Mouse (Mus musculus) intestine, postnatal 0 days (tissue): Measurements from ENCODE around the gene Tex14. TPM values are rescaled to one million over a fixed set of nuclear protein-coding genes. Genes with fewer than 3 reads are reported as not detected.
"Not testable (repeated sequence)": the region's sequence is repeated elsewhere in the genome, so short reads cannot be mapped to it uniquely, and the experiment has no call there.

Experiments used
- ATAC-seq: fragments of 200-750 bp; cut with Nextera tagmentation; 2 replicates; pipeline ENCODE4 v1.8.0; 2017; ENCODE audit warnings: mild to moderate bottlenecking, moderate TSS enrichment, moderate library complexity
- H3K27ac ChIP-seq: fragments of 300-500 bp; sonication (generic); 2 replicates; pipeline ENCODE4 v1.5.1; 2014; ENCODE audit warnings: mild to moderate bottlenecking, low read depth, low read length, moderate library complexity
- H3K27me3 ChIP-seq: fragments of 300-500 bp; sonication (generic); replicated peaks from 2 replicates; pipeline ENCODE4 v1.6.1; 2014; ENCODE audit warnings: low read length, mixed read lengths; ENCODE audit not compliant: control insufficient read depth, insufficient read depth
- H3K36me3 ChIP-seq: fragments of 300-500 bp; sonication (generic); 2 replicates; pipeline ENCODE4 v1.6.1; 2014; ENCODE audit warnings: mild to moderate bottlenecking, moderate library complexity; ENCODE audit not compliant: control insufficient read depth, insufficient read depth
- H3K4me1 ChIP-seq: fragments of 300-500 bp; sonication (generic); replicated peaks from 2 replicates; pipeline ENCODE4 v1.6.1; 2014; ENCODE audit warnings: antibody characterized with exemption, low read length, mixed read lengths; ENCODE audit not compliant: control insufficient read depth, insufficient read depth
- H3K4me2 ChIP-seq: fragments of 300-500 bp; sonication (generic); replicated peaks from 2 replicates; pipeline ENCODE4 v1.6.1; 2014; ENCODE audit warnings: low read depth, mild to moderate bottlenecking, moderate library complexity
- H3K4me3 ChIP-seq: fragments of 300-500 bp; sonication (generic); 2 replicates; pipeline ENCODE4 v1.5.1; 2014; ENCODE audit warnings: low read depth, low read length
- H3K9ac ChIP-seq: fragments of 300-500 bp; sonication (generic); 2 replicates; pipeline ENCODE4 v1.6.1; 2014; ENCODE audit warnings: mild to moderate bottlenecking, low read depth, low read length
- H3K9me3 ChIP-seq: fragments of 300-500 bp; sonication (generic); 2 replicates; pipeline ENCODE4 v1.6.1; 2016; ENCODE audit warnings: mixed run types; ENCODE audit not compliant: control insufficient read depth
- CTCF ChIP-seq: sonication (generic); IDR thresholded peaks from 2 replicates; pipeline ENCODE4 v1.5.1; 2016; ENCODE audit warnings: low read depth, mild to moderate bottlenecking, control low read depth, antibody characterized with exemption, moderate library complexity
- WGBS: fragments of 180-500 bp; shearing (Covaris S2); extraction: QIAGEN DNeasy Blood & Tissue Kit; methylation state at CpG from one replicate; pipeline ENCODE4 v1.1.7; 2014; 5-methylcytosine and 5-hydroxymethylcytosine counted together
- polyA plus RNA-seq: library from polyadenylated mRNA; unstranded; fragments of >200 nt; fragmentation: Nextera tagmentation; extraction: Ambion mirVana; gene quantifications from 2 replicates; pipeline ENCODE4 v1.2.1, GENCODE M21; 2015

Tex14 gene
- polyA plus RNA-seq, 1 experiment from 2014 or later = 1.8 TPM

DNA sequence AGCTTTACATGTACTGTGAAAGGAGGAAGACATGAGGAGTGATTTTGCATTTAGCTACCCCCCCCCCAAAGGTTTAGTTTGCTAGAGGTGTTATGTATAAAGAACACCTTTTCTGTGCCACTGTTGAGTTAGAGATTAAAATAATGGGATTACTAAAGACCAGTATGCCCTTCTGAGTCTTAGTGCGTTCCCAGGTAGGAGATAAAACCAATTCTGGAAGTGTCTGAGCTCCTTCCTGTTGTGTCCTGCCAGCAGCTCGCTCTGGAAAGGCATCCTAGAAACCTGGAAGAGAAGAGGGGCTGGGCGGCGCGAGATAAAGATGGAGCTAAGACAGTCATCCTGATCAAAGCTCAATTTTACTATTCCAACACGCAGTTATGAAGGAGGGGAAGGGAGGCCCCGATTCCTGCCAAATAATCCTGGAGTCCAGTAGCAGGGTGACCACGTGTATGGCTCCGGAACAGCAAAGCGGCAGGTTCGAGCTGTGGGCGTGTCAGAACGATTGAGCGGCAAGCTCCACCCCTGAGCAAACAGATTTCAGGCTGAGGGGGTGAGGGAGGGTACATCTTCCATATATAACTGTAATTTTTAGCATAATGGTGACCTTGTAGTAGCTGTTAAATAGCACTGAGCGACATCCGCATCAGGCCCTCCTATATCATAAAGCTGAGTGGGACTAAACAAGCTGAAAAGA, 40.0 kb downstream of the Tex14 start:
- Histone ChIP-seq H3K27me3 (no peaks in the 10 kb centered on the region), H3K4me1 (no peaks in the 10 kb centered on the region), H3K4me3 (no peak overlapping the region), H3K4me2 (peak overlapping the region; percentile 35; the same call in 1 of the 2 replicates), H3K9me3 (no peaks in the 10 kb centered on the region), H3K9ac (no peak overlapping the region), H3K27ac (no peak overlapping the region), H3K36me3 (no peaks in the 10 kb centered on the region)
- WGBS = 6% methylated on average over 16 of the region's 16 CpGs
- no peak for TF ChIP-seq CTCF
- ATAC-seq = no peak

DNA sequence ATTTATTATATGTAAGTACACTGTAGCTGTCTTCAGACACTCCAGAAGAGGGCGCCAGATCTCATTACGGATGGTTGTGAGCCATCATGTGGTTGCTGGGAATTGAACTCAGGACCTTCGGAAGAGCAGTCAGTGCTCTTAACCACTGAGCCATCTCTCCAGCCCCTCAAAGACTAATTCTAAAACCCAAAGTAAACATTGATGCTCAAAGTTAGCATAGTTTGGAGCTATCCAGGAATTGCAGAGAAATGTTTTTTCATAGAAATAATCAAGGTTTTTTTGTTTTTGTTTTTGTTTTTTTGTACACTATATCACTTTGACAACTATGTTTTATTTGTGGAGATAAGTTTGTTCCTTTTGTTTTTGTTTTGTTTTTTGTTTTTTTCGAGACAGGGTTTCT, 40.7 kb downstream of the Tex14 start:
- not testable (repeated sequence) for H3K4me2 ChIP-seq, H3K4me3 ChIP-seq, ATAC-seq, H3K9me3 ChIP-seq, H3K9ac ChIP-seq, H3K36me3 ChIP-seq, H3K27ac ChIP-seq, H3K27me3 ChIP-seq, H3K4me1 ChIP-seq
- WGBS = 93% methylated on average over 2 of the region's 4 CpGs

DNA sequence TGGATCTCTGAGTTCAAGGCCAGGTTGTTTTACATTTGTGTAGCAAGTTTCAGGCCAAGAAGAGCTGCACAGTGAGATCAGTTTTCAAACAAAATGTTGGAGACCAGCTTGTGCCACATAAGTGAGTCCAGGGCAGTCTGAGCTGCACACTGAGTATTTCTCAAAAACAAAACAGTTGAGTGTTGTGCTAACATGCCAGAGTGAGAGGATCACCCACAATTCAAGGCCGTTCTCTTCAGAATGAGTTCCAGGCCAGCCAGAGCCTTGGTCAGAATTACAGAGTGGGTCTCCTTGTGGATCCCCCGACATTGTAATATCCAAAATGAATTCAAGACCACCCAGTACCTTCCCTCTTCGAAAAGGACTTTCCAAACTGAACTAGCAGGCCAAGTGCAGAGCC, 41.3 kb downstream of the Tex14 start:
- no peak for ATAC-seq
- H3K27me3 ChIP-seq = no peaks in the 10 kb centered on the region

DNA sequence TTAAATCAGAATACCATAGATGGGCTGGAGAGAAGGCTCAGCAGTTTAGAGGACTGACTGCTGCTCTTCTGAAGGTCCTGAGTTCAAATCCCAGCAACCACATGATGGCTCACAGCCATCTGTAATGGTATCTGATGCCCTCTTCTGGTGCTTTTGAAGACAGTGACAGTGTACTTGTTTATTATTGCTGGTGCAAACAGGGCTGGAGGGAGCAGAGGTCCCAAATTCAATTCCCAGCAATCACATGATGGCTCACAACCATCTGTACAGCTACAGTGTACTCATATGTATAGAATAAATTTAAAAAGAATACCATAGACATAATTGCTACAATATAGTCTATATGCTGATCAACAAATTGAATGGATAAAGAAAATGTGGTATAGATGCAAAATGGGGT, 42.6 kb downstream of the Tex14 start:
- Histone ChIP-seq H3K9ac (no peak overlapping the region), H3K27ac (no peak overlapping the region), H3K4me2 (no peak overlapping the region; the same call in 1 of the 2 replicates), H3K27me3 (no peaks in the 10 kb centered on the region), H3K4me1 (no peaks in the 10 kb centered on the region), H3K36me3 (no peaks in the 10 kb centered on the region), H3K9me3 (no peaks in the 10 kb centered on the region), H3K4me3 (no peak overlapping the region)
- ATAC-seq = no peak
- TF ChIP-seq CTCF = peak; percentile 25; the same call in 1 of the 2 replicates

More for the DNA sequence above, 41.3 kb downstream of the Tex14 start:
- 89% methylated on average over 3 of the region's 3 CpGs for WGBS
- TF ChIP-seq CTCF = no peak
- no peaks in the 10 kb centered on the region for H3K9me3 ChIP-seq
- no peak overlapping the region for H3K27ac ChIP-seq
- no peaks in the 10 kb centered on the region for H3K36me3 ChIP-seq
- no peak overlapping the region for H3K4me2 ChIP-seq
- H3K9ac ChIP-seq = no peak overlapping the region
- H3K4me3 ChIP-seq = no peak overlapping the region
- no peaks in the 10 kb centered on the region for H3K4me1 ChIP-seq

DNA sequence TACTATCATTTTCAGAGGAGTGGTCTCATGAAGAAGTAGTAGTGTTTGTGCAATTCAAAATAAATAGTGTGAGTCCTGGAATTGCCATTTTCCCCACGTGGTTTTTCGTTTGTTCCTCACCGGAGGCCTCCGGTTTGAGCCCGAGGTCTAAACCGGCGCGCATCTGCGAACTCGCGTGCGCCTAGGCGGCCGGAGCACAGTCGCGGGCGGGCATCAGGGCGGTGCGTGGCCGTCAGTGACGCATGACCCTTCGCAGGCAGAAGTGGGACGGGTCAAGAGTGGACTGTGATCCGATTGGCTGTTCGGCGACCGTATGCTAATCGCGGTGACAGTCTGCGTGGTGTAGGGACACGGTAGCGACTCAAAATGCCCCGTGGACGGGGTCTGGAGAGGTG, 43.2 kb downstream of the Tex14 start:
- not testable (repeated sequence) for H3K4me3 ChIP-seq, H3K4me1 ChIP-seq, H3K27ac ChIP-seq, H3K27me3 ChIP-seq, H3K36me3 ChIP-seq, H3K9me3 ChIP-seq
- Histone ChIP-seq H3K4me2 (peak overlapping the region; percentile 63), H3K9ac (peak overlapping the region; percentile 5; the same call in 1 of the 2 replicates)
- WGBS = under 1% methylated on average over 32 of the region's 34 CpGs
- peak; percentile 94 for ATAC-seq

DNA sequence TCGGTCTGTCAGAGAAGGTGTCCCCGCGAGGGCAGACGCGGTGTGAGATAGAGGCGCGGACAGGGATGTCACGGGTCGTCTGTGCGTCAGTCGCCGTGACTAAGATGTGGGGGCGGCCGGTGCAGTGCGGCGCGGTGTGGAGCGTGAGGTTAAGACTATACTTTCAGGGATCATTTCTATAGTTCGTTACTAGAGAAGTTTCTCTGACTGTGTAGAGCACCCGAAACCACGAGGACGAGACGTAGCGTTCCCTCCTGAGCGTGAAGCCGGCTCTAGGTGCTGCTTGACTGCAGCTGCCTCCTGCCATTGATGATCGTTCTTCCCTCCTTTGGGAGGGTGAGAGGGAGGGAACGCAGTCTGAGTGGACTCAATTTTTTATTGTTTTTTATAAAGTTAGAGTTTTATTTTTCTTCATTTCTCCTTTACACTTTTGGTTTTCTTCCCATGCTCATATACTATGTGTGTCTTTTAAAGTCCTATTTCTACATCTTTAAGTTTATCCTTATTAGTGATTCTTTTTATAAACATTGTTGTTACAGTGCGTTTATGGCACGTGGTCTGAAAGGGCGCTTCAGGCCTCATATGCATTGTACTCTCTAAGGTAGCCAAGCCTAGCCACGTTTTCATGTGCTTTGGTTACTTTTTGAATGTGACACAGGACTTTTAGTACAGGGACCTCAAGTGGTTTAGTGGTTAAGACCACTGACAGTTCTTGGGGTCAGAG, 43.8 kb downstream of the Tex14 start:
- H3K36me3 ChIP-seq, H3K27ac ChIP-seq, H3K9ac ChIP-seq, H3K27me3 ChIP-seq, H3K4me3 ChIP-seq, H3K9me3 ChIP-seq, H3K4me1 ChIP-seq: not testable (repeated sequence)
- peak; percentile 93 for ATAC-seq
- peak overlapping the region; percentile 63; the same call in 1 of the 2 replicates for H3K4me2 ChIP-seq
- WGBS = under 1% methylated on average over 5 of the region's 32 CpGs
